Mouse (Mus musculus) midbrain, embryonic 15.5 days (tissue): ENCODE results near the gene Mthfd1l. TPM values are rescaled to one million over a fixed set of nuclear protein-coding genes. Genes with fewer than 3 reads are reported as not detected.
A peak's percentile ranks its signal among the peaks of the same experiment; 100 is the strongest.

Source experiments
- ATAC-seq: fragments of 200-750 bp; cut with Nextera tagmentation; replicated peaks from 2 replicates; pipeline ENCODE4 v1.8.0; 2017; ENCODE audit warnings: moderate TSS enrichment
- H3K27ac ChIP-seq: fragments of 300-500 bp; sonication (generic); 2 replicates; pipeline ENCODE4 v1.5.1; 2015; ENCODE audit warnings: mild to moderate bottlenecking, inconsistent platforms
- H3K27me3 ChIP-seq: fragments of 300-500 bp; sonication (generic); replicated peaks from 2 replicates; pipeline ENCODE4 v1.6.1; 2015; ENCODE audit warnings: inconsistent platforms
- H3K36me3 ChIP-seq: fragments of 300-500 bp; sonication (generic); replicated peaks from 2 replicates; pipeline ENCODE4 v1.6.1; 2015; ENCODE audit warnings: inconsistent platforms
- H3K4me1 ChIP-seq: fragments of 300-500 bp; sonication (generic); 2 replicates; pipeline ENCODE4 v1.6.1; 2015; ENCODE audit warnings: inconsistent platforms
- H3K4me2 ChIP-seq: fragments of 300-500 bp; sonication (generic); 2 replicates; pipeline ENCODE4 v1.6.1; 2015; ENCODE audit warnings: inconsistent platforms, mild to moderate bottlenecking, moderate library complexity
- H3K4me3 ChIP-seq: fragments of 300-500 bp; sonication (generic); 2 replicates; pipeline ENCODE4 v1.5.1; 2015; ENCODE audit warnings: mild to moderate bottlenecking, inconsistent platforms
- H3K9ac ChIP-seq: fragments of 300-500 bp; sonication (generic); 2 replicates; pipeline ENCODE4 v1.6.1; 2015; ENCODE audit warnings: mild to moderate bottlenecking, inconsistent platforms
- H3K9me3 ChIP-seq: fragments of 300-500 bp; sonication (generic); 2 replicates; pipeline ENCODE4 v1.6.1; 2016; ENCODE audit warnings: inconsistent platforms
- WGBS: fragments of 180-500 bp; shearing (Covaris S2); methylation state at CpG from one replicate; pipeline ENCODE4 v1.1.7; 2015; ENCODE audit warnings: mixed read lengths; 5-methylcytosine and 5-hydroxymethylcytosine counted together
- polyA plus RNA-seq: library from polyadenylated mRNA; unstranded; fragments of >200 nt; fragmentation: Nextera tagmentation; extraction: Ambion mirVana; gene quantifications from 2 replicates; pipeline ENCODE4 v1.2.1, GENCODE M21; 2015

The Mthfd1l gene
- polyA plus RNA-seq, 1 experiment from 2014 or later: 6.0 TPM

DNA sequence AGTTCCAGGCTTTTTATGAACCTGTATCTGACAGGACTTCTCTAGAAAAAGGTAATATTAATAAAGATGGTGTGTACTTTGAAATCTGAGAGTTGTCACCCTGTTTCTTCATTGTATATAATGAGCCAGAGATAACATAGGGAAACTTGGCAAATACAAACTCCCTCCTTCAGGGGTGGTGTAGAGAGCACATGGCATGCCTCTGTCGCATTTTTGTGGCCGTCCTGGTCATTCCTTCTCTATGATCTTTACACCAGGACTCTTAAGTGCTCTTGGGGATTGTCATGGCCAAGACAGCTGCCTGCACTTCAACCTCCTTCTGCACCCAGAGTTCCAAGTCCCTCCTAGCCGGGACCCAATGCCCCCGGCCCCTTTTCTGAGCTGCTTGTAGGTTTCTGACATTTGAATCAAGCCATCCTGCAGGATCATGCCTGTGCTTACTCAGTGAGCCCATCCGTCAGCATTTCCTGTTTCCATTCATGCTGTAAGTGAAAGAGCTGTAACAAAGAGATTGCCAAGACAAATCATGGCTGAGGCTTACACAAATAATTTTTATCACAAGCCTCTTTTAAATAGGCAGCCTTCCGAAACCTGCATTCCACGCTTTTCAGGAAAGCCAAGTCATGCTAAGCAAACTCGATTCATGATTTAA, 106.2 kb downstream of the Mthfd1l start:
- Histone ChIP-seq H3K9me3 (no peaks in the 10 kb centered on the region), H3K27me3 (no peaks in the 10 kb centered on the region), H3K4me3 (no peak overlapping the region), H3K27ac (0 out of 2 replicates have a peak overlapping the region, but pooled peaks have one; percentile 8), H3K9ac (no peak overlapping the region), H3K36me3 (no peaks in the 10 kb centered on the region), H3K4me1 (no peaks in the 10 kb centered on the region), H3K4me2 (no peak overlapping the region)
- no peak for ATAC-seq
- WGBS: 76% methylated on average over 8 of the region's 8 CpGs

DNA sequence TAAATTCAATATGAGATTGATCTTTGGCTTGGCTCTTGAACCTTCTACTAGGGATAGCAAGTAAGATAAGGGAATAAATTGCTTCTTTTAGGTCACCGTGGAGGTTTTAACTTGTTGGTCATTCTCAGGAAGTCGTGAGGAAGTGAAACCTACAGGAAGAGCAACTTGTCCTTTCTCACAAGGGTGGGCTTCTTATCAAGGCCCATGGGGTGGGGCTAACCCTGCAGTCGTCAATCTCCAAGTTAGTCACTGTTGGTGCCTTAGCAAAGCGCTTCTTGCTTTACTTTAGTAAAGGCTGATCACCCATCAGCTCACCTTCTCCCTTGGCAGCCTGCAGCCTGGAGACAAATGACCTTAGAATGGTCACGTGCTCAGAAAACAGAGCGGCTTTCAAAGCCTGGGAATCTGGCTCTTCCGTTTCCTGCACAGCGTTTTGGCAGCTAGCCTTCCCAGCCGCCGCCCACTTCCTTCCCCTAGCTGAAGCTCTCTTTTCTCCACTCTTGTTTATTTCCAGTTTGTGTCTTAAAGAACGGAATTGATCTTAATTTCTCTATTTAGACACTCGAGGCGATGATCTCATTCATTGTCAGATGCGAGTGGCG, 106.8 kb downstream of the Mthfd1l start:
- H3K27me3 ChIP-seq: no peaks in the 10 kb centered on the region
- 82% methylated on average over 15 of the region's 15 CpGs for WGBS
- no peaks in the 10 kb centered on the region for H3K36me3 ChIP-seq
- no peak for ATAC-seq
- no peak overlapping the region for H3K4me2 ChIP-seq
- no peaks in the 10 kb centered on the region for H3K9me3 ChIP-seq
- H3K4me3 ChIP-seq: no peak overlapping the region
- H3K27ac ChIP-seq: 0 out of 2 replicates have a peak overlapping the region, but pooled peaks have one; percentile 8
- H3K4me1 ChIP-seq: no peaks in the 10 kb centered on the region
- H3K9ac ChIP-seq: no peak overlapping the region

DNA sequence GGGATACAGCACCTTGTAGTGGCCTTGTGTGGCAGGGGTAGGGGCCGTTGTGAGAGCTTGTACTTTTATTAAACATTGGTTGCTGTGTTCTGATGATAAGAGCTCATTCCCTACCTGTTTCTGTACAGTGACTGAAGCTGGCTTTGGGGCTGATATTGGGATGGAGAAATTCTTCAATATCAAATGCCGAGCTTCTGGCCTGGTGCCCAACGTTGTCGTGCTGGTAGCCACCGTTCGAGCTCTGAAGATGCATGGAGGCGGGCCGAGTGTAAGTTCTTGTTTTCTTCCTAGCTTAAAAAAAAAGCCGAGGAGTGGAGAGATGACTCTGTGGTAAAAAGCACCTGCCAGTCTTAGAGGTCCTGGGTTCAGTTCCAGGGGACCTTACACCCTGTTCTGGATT, 110.7 kb downstream of the Mthfd1l start:
- no peak overlapping the region for H3K9ac ChIP-seq
- no peak overlapping the region for H3K4me2 ChIP-seq
- 89% methylated on average over 9 of the region's 9 CpGs for WGBS
- ATAC-seq: no peak
- H3K27ac ChIP-seq: no peak overlapping the region
- H3K27me3 ChIP-seq: no peaks in the 10 kb centered on the region
- no peaks in the 10 kb centered on the region for H3K4me1 ChIP-seq
- no peaks in the 10 kb centered on the region for H3K9me3 ChIP-seq
- no peak overlapping the region for H3K4me3 ChIP-seq
- no peaks in the 10 kb centered on the region for H3K36me3 ChIP-seq

DNA sequence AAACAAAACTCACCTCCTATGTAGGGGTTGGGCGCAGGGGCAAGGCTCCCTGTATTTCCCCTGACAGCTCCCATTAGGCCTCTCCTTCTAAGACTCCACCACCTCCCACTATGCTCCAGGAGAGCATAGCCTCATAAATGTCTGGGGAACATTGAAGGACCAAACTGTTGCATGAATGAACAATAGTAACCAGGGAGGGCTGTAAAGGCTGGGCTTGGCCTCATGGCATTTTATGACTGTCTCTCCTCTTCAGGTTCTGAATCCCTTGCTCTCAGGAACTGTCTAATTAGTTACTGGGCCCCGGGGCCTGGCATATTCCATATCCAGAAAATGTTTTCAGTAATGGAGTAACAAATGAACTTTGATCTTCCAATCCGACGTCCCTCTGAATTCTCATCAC, 112.0 kb downstream of the Mthfd1l start:
- H3K36me3 ChIP-seq: no peaks in the 10 kb centered on the region
- no peaks in the 10 kb centered on the region for H3K9me3 ChIP-seq
- no peak overlapping the region for H3K4me2 ChIP-seq
- H3K4me1 ChIP-seq: no peaks in the 10 kb centered on the region
- 64% methylated on average over 4 of the region's 4 CpGs for WGBS
- H3K27me3 ChIP-seq: no peaks in the 10 kb centered on the region
- no peak overlapping the region for H3K4me3 ChIP-seq
- no peak overlapping the region for H3K27ac ChIP-seq
- no peak for ATAC-seq
- H3K9ac ChIP-seq: no peak overlapping the region

DNA sequence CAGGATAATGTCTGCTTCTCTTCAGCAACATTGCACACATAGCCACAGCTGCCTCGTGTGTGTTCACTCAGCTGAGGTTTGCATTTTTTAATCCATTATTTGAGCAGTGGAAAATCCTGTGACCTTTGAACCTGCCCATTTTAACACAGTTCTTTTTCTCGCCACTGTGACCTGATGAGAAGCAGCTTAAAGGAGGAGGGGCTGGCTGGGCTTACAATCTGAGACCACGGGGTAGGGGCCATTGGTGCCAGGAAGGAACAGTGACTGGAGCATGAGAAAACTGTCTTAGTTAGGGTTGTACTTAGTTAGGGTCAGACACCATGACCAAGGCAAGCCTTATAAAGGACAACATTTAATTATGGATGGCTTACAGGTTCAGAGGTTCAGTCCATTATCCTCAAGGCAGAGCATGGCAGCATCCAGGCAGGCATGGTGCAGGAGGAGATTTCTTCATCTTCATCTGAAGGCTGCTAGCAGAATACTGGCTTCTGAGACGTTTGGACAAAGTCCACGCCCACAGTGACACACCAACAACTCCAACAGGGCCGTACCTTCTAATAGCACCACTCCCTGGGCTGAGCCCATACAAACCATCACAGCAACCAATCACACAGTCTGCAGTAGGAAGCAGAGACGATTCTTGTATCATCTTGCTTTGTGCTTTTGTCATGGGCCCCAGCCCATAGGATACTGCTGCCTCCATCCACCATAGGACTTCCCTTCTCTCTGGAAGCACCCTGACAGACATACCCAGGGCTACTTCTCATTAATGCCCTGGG, 112.6 kb downstream of the Mthfd1l start:
- no peaks in the 10 kb centered on the region for H3K9me3 ChIP-seq
- H3K27me3 ChIP-seq: no peaks in the 10 kb centered on the region
- no peaks in the 10 kb centered on the region for H3K36me3 ChIP-seq
- H3K4me3 ChIP-seq: no peak overlapping the region
- no peaks in the 10 kb centered on the region for H3K4me1 ChIP-seq
- no peak for ATAC-seq
- WGBS: 41% methylated on average over 7 of the region's 7 CpGs
- no peak overlapping the region for H3K27ac ChIP-seq
- no peak overlapping the region for H3K9ac ChIP-seq
- no peak overlapping the region for H3K4me2 ChIP-seq

DNA sequence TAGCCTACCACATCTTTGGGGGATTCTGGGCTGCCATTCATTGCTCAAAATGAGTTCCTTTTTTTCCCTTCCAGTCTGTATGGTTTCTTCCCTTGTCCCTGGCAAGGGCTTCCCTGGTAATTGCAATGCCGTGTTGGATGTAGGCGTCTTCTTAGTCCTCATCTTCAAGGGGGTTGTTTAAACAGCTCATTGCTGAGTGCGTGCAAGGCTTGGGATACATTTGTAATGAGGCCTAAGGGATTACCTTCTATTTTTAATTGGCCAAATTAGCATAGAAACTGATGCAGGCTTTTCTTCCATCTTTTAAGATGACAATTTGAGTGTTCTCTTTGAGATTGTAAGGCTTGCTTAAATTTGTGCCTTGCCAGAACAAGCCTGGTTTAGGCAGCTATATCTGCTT, 114.6 kb downstream of the Mthfd1l start:
- no peak overlapping the region for H3K9ac ChIP-seq
- ATAC-seq: peak; percentile 57
- H3K4me3 ChIP-seq: no peak overlapping the region
- H3K27me3 ChIP-seq: no peaks in the 10 kb centered on the region
- no peaks in the 10 kb centered on the region for H3K36me3 ChIP-seq
- no peak overlapping the region for H3K27ac ChIP-seq
- WGBS: 28% methylated on average over 3 of the region's 3 CpGs
- no peaks in the 10 kb centered on the region for H3K4me1 ChIP-seq
- H3K9me3 ChIP-seq: no peaks in the 10 kb centered on the region
- no peak overlapping the region for H3K4me2 ChIP-seq

DNA sequence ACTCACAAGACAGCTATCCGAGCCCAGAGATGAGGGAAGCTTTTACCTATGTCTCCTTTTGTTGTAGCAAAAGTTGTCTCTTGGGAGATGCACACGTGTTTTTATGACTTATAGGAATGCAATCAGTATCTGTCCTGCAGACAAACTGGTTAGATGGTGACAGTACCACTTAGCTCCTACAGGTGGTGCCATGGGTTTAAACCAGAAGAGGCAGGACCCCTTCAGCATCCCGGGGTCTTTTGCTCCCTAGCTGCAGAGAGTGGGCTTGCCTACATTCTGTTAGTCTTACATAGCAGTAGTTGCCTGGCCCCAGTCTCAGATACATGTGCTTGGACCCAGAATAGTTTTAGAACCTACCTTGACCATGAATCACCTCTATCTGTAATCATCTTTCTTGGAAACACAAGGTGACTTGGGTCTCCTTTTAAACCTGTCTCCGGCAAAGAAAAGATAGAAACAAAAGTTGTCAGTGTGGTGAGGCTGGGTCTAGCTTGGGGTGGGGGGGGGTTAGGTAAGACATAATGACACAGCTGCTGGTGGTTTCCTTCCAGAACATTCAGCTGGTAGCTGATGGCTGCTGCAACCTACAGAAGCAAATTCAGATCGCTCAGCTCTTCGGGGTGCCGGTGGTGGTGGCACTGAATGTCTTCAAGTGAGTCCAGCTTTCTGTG, 116.0 kb downstream of the Mthfd1l start:
- Histone ChIP-seq H3K4me2 (no peak overlapping the region), H3K4me3 (no peak overlapping the region), H3K9ac (no peak overlapping the region), H3K36me3 (no peaks in the 10 kb centered on the region), H3K27me3 (no peaks in the 10 kb centered on the region), H3K4me1 (0 out of 2 replicates have a peak, but pooled peaks cover under 1% of the 10 kb centered on the region), H3K27ac (no peak overlapping the region), H3K9me3 (no peaks in the 10 kb centered on the region)
- ATAC-seq: no peak
- 77% methylated on average over 7 of the region's 7 CpGs for WGBS

DNA sequence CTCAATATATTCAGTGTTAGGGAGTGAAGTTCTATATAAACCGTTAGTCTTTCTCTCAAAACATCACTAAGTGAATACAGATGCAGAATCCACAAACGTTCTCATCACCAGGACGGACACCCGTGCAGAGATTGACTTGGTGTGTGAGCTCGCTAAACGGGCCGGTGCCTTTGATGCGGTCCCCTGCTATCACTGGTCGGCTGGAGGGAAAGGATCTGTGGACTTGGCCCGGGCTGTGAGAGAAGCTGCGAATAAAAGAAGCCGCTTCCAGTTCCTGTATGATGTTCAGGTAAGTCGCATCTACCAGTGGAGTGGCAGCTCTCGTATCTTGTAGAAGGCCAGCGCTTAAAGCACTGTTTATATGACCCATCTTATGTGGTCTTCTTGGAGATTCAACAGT, 117.0 kb downstream of the Mthfd1l start:
- no peak overlapping the region for H3K4me3 ChIP-seq
- no peak for ATAC-seq
- H3K9ac ChIP-seq: no peak overlapping the region
- 76% methylated on average over 15 of the region's 15 CpGs for WGBS
- no peak overlapping the region for H3K4me2 ChIP-seq
- no peaks in the 10 kb centered on the region for H3K9me3 ChIP-seq
- H3K27me3 ChIP-seq: no peaks in the 10 kb centered on the region
- H3K36me3 ChIP-seq: no peaks in the 10 kb centered on the region
- peaks cover 9% of the 10 kb centered on the region for H3K4me1 ChIP-seq
- H3K27ac ChIP-seq: no peak overlapping the region

DNA sequence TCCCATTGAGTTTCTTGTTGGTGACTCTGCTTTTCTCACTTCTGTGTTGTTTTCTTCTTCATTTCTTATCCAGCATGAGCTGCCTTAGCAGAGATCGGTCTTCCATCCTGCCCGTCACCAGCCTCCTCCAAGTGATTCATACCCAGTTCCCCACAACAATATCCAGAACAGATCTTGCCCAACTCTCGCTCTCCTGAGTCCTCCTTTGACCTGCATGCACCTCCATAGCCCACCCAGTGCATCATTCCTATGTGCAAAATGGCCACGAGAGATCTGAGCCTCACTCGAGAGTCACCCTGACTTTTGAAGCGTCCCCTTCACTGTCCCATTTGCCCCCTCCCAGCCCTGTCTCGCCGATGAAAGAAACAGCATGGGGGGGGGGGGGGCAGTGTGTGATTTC, 120.1 kb downstream of the Mthfd1l start:
- no peak overlapping the region for H3K9ac ChIP-seq
- H3K27me3 ChIP-seq: no peaks in the 10 kb centered on the region
- no peaks in the 10 kb centered on the region for H3K9me3 ChIP-seq
- no peak for ATAC-seq
- no peak overlapping the region for H3K27ac ChIP-seq
- WGBS: 87% methylated on average over 8 of the region's 8 CpGs
- no peak overlapping the region for H3K4me2 ChIP-seq
- peaks cover 10% of the 10 kb centered on the region for H3K4me1 ChIP-seq
- no peaks in the 10 kb centered on the region for H3K36me3 ChIP-seq
- no peak overlapping the region for H3K4me3 ChIP-seq

DNA sequence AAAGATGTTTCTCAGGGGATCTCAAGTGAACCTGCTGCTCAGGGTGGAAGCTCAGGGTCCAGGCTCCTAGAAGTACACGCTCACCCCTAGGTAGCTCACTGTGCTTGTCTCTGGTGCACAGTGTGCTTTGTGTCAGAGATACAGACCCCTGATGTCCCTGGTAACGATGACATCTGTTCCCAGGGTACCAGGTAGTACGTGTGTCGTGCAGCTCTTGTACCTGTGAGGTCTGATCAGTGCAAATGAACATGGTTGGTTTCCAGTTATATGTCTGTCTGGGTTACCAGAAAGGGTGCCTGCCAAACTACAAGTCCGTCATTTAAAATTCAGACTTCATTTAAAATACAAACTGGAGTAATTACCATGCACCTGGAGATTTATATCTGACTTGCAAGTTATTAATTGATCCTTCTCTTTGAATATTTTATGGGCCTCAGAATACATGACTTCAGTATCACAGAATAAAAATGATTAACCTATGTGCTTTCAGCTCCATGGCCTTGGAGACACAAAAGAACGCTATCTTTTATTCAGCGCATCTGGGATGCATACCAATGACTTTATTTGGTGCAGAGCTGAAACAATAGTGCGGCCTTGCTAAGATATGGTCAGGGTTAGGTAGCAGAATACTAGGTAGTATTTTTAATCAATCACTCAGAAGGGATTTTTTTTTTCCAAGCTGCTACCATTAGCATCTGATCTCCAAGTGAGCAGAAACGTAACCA, 121.3 kb downstream of the Mthfd1l start:
- no peak overlapping the region for H3K4me3 ChIP-seq
- H3K27me3 ChIP-seq: no peaks in the 10 kb centered on the region
- peak overlapping the region; percentile 62; the same call in 1 of the 2 replicates for H3K27ac ChIP-seq
- no peaks in the 10 kb centered on the region for H3K36me3 ChIP-seq
- H3K9me3 ChIP-seq: no peaks in the 10 kb centered on the region
- ATAC-seq: peak; percentile 65
- no peak overlapping the region for H3K9ac ChIP-seq
- H3K4me1 ChIP-seq: peaks cover 10% of the 10 kb centered on the region
- WGBS: 55% methylated on average over 9 of the region's 9 CpGs
- H3K4me2 ChIP-seq: no peak overlapping the region

DNA sequence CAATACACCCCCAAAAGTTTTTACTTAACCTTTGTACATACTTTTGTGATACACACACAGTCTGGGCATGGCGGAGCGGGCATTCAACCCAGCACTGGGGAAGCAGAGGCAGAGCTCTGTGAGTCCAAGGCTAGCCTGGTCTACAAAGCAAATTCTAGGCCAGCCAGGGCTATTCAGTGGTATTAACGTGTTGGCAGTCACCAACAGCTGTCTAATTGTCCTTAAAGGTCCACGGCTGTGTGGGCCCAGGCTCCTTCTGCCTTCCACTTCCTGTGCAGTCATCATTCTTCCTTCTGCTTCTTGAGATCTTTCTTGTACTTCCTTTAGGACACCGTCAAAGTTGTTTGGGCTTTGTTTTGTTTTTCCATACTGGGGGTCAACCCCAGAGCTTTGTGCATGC, 123.2 kb downstream of the Mthfd1l start:
- Histone ChIP-seq H3K9me3 (no peaks in the 10 kb centered on the region), H3K36me3 (no peaks in the 10 kb centered on the region), H3K27me3 (no peaks in the 10 kb centered on the region), H3K4me1 (peaks cover 10% of the 10 kb centered on the region), H3K4me2 (no peak overlapping the region), H3K4me3 (no peak overlapping the region), H3K9ac (no peak overlapping the region), H3K27ac (no peak overlapping the region)
- WGBS: 86% methylated on average over 5 of the region's 5 CpGs
- ATAC-seq: no peak

DNA sequence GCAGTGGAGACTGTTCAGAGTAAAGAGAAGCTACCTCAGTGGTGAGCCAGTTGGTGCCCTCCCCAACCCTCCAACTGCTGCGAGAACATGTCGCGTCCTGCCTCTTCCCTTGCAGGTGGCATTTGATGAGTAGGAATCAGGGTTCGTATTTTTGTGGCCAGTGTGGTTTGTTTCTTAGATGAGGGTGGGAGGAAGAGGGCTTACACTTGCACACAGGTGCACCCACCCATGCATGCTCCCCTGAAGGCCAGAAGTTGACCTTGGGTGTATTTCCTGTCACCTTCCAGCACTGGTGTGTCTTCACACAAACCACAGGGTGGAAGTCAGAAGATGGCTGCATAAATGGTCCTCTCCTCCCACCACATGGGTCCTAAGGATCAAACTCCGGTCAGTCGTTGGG, 127.1 kb downstream of the Mthfd1l start:
- Histone ChIP-seq H3K36me3 (no peaks in the 10 kb centered on the region), H3K27ac (no peak overlapping the region), H3K4me3 (no peak overlapping the region), H3K9ac (no peak overlapping the region), H3K9me3 (no peaks in the 10 kb centered on the region), H3K4me2 (no peak overlapping the region), H3K27me3 (no peaks in the 10 kb centered on the region), H3K4me1 (no peaks in the 10 kb centered on the region)
- WGBS: 93% methylated on average over 6 of the region's 6 CpGs
- ATAC-seq: no peak
